Mouse (Mus musculus) mouse embryonic stem cell (cell line): ENCODE results near the gene Ipo7.

Source experiments
- in situ Hi-C, 2 experiments: fragments of 300-500 bp; cut with MboI; formaldehyde crosslinking; loops; 1 replicate in 1 of 2; 3 replicates in 1 of 2; pipeline ENCODE4 v1.14.3; 2019 to 2020; ENCODE audit warnings: low sequenced_read_pairs in 2 of 2, low pct_unique_long_range_greater_than_20kb in 1 of 2, mixed read lengths in 1 of 2; ENCODE audit not compliant: unreplicated experiment in 1 of 2

The Ipo7 gene

GRCm38 (mm10) chr7:110087914-110088313, 69.8 kb downstream of the Ipo7 start:
- in situ Hi-C loops: no loop called here

DNA sequence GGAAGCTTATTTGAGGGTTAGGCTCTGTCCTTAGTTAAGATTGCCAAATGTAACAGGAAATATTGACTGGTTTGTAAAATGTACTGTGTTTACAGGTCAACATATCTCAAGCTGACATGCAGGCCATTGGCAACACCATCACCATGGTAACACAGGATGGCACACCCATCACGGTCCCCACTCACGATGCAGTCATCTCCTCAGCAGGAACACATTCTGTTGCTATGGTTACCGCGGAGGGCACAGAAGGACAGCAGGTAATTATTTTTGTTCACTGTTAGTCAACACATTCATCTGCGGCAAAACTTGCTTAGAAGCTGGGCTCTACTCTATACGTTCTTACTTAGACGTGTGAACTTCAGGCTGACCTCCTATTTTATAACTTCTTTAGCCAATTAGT, 73.6 kb downstream of the Ipo7 start:
- in situ Hi-C loops: no loop called here

DNA sequence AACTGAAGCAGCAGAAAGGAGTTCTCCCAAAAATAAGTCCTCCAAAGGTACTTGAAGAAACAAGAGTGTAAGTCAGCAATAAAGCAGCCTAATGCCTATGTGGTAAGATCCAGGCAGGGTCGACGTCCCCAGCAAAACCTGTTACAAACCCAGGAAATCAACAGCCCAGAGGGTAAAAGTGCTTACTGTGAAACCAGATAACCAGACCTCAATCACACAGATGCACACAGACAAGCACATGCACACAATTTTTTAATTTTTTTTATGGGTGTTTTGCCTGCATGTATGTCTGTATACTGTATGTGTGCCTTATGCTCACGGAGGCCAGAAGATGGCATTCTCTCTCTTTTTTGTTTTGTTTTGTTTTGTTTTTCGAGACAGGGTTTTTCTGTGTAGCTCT, 78.3 kb downstream of the Ipo7 start:
- in situ Hi-C loops: no loop called here

DNA sequence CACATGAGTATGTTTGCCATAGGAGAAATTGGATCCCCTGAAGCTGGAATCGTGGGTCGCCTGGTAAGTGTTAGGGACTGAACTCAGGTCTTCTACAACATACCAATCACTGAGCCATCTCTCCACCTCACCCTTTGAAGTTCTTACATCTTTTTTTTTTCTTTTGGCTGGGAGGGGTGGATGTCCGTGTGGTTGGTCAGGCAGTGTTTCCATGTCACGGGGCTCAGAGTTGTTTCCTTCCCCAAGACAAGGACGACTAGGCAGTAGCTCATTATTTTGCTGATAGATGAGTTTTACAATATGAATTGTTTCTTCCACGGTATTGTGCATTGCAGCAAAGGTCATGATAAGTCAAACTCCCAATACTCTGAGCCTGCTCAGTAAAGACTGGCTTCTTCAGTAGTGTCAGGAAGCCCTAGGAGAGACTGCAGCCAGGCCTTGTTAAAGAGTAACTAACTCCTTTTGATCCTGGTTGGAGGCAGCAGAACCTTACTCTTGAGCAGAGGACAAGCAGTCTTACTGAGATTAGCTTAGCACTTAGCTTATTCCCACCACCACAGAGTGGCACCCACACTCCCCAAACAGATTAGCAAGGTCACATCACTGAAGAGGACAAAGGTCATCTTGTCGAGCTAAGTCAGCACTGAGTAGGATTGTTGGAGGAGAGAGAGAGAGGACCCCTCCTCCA, 79.2 kb downstream of the Ipo7 start:
- in situ Hi-C loops: no loop called here

- in situ Hi-C loops: no loop called here
Measured at GRCm38 (mm10) chr7:110100854-110101253, 82.8 kb downstream of the Ipo7 start.

DNA sequence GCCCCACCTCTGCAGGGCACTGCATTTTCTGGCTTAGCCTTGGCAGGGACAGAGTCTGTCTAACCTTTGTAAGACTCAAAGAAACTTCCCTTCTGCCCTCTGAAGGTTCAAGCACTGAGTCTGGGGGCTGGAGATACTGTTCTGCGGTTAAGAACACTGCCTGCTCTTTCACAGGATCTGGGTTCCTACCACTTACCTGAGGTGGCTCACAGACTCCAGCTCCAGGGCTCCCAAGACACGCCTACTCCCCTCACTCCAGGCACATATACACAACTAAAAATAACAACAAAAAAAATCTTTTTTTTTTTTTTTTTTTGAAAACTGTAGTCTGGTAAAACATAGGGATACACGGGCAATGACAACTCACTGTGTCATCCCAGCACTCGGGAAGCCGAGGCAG, 83.2 kb downstream of the Ipo7 start:
- in situ Hi-C loops: no loop called here

DNA sequence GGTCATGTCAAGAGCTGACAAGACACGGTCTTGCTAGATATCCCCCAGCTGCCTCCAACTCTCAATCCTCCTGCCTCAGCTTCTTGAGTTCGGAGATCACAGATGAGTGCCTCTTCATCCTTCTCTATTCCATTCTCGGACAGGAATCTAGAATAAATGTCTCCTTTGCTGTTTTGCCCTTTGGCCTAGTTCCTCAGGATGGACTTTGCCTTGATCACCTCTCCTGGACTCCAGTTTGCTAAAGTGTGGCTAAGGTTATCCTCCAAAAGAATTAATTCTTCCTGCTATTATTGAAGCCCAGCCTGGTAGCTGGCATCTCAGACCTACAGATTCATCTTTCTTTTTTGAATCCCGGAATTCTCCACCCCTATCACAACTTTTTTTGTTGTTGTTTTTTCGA, 87.0 kb downstream of the Ipo7 start:
- in situ Hi-C loops: no loop called here
